Mouse (Mus musculus) spleen, adult 2 months (tissue): ENCODE data around the gene Gpr183.

Source experiments
- CTCF ChIP-seq: fragments of 200-500 bp; IDR thresholded peaks from 2 replicates; pipeline ENCODE4 v1.5.1; 2011; ENCODE audit warnings: mild to moderate bottlenecking, inconsistent platforms; ENCODE audit not compliant: insufficient read depth, insufficient read length, insufficient replicate concordance; ENCODE audit errors: extremely low read depth
- POLR2A ChIP-seq: fragments of 200-500 bp; IDR thresholded peaks from 2 replicates; pipeline ENCODE4 v1.6.1; 2011; ENCODE audit warnings: low read depth, low read length, inconsistent platforms

DNA sequence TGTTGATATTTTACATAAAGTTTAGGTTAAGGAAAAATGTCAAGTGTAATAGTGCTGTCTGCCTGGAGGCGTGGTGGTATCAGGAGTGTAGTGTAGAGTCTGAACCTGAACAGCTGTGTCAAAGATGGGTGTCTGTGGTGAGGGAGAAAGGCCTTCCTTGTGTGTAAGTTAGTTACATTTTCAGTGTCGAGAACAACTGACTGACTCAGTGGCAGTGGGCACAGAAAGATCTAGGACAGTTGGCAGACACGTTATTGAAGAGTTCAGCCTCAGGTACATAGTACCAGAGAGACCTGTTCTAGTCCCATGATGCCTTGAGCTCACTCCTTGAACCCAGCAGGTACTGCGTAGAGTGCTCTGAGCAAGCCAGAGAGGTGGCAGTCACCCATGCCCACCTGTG lies 466 bp upstream of the Gpr183 start:
- no peak for TF ChIP-seq CTCF
- TF ChIP-seq POLR2A, result no peak
